Mouse (Mus musculus) stomach, postnatal 0 days (tissue): ENCODE data around the gene Med22. TPM values are rescaled to one million over a fixed set of nuclear protein-coding genes. Genes with fewer than 3 reads are reported as not detected.

ENCODE experiments used
- ATAC-seq: fragments of 200-750 bp; cut with Nextera tagmentation; 2 replicates; pipeline ENCODE4 v1.8.0; 2017; ENCODE audit not compliant: low FRiP score, low TSS enrichment
- DNase-seq: peaks from one replicate; pipeline ENCODE4 v3.0.0-alpha.2; 2016; ENCODE audit warnings: low spot score
- H3K27ac ChIP-seq: fragments of 300-500 bp; sonication (generic); replicated peaks from 2 replicates; pipeline ENCODE4 v1.5.1; 2014; ENCODE audit warnings: mild to moderate bottlenecking, control low read depth
- H3K27me3 ChIP-seq: fragments of 300-500 bp; sonication (generic); 2 replicates; pipeline ENCODE4 v1.6.1; 2014; ENCODE audit warnings: low read length; ENCODE audit not compliant: control insufficient read depth, insufficient read depth
- H3K36me3 ChIP-seq: fragments of 300-500 bp; sonication (generic); 2 replicates; pipeline ENCODE4 v1.6.1; 2014; ENCODE audit warnings: low read length, mixed read lengths; ENCODE audit not compliant: control insufficient read depth, insufficient read depth
- H3K4me1 ChIP-seq: fragments of 300-500 bp; sonication (generic); replicated peaks from 2 replicates; pipeline ENCODE4 v1.6.1; 2014; ENCODE audit warnings: antibody characterized with exemption; ENCODE audit not compliant: control insufficient read depth, insufficient read depth
- H3K4me2 ChIP-seq: fragments of 300-500 bp; sonication (generic); replicated peaks from 2 replicates; pipeline ENCODE4 v1.6.1; 2014; ENCODE audit warnings: low read depth, mild to moderate bottlenecking, control low read depth, moderate library complexity
- H3K4me3 ChIP-seq: fragments of 300-500 bp; sonication (generic); 2 replicates; pipeline ENCODE4 v1.5.1; 2014; ENCODE audit warnings: low read depth, low read length, control low read depth
- H3K9ac ChIP-seq: fragments of 300-500 bp; sonication (generic); 2 replicates; pipeline ENCODE4 v1.6.1; 2014; ENCODE audit warnings: mild to moderate bottlenecking, low read length, control low read depth, mixed read lengths
- H3K9me3 ChIP-seq: fragments of 300-500 bp; sonication (generic); 2 replicates; pipeline ENCODE4 v1.6.1; 2016; ENCODE audit warnings: low read length; ENCODE audit not compliant: control insufficient read depth
- CTCF ChIP-seq: IDR thresholded peaks from 2 replicates; pipeline ENCODE4 v1.5.1; 2016; ENCODE audit warnings: antibody characterized with exemption, low read depth, mild to moderate bottlenecking, moderate library complexity
- EP300 ChIP-seq: optimal IDR thresholded peaks from 2 replicates; pipeline ENCODE3; 2016; ENCODE audit warnings: antibody characterized with exemption
- WGBS: fragments of 180-500 bp; shearing (Covaris S2); extraction: QIAGEN DNeasy Blood & Tissue Kit; methylation state at CpG from one replicate; pipeline ENCODE4 v1.1.7; 2014; 5-methylcytosine and 5-hydroxymethylcytosine counted together
- polyA plus RNA-seq: library from polyadenylated mRNA; unstranded; fragments of >200 nt; fragmentation: Nextera tagmentation; extraction: Ambion mirVana; gene quantifications from 2 replicates; pipeline ENCODE4 v1.2.1, GENCODE M21; 2015

Gene Med22
- polyA plus RNA-seq, 1 experiment from 2014 or later: 22.5 TPM

DNA sequence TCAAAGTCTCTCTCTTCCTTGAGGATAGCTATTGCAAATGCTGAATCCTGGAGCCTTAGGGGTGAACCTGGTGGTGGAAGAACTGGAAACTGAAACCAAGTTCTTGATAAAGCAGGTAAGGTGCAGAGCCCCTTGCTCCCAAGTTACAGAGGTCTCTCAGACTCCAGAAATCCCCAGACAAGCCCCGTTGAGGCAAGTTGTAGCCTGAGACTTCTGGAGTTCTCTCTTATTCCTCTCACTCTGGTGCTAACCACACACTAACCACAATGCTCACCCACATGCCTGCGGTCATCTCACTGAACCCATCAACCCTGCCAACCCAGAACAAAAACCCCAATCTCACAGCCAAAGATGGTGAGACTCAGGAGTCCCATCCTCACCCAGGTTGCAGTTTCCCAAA is 24.8 kb upstream of the Med22 start:
- ATAC-seq (no peak), DNase-seq (no peak)
- Histone ChIP-seq H3K4me2 (no peak overlapping the region), H3K9me3 (no peaks in the 10 kb centered on the region), H3K4me3 (no peak overlapping the region), H3K27me3 (no peaks in the 10 kb centered on the region), H3K4me1 (peaks cover 9% of the 10 kb centered on the region; the same call in 1 of the 2 replicates), H3K27ac (no peak overlapping the region), H3K36me3 (0 out of 2 replicates have a peak, but pooled peaks cover 2% of the 10 kb centered on the region), H3K9ac (no peak overlapping the region)
- TF ChIP-seq CTCF: no peak
- no peak for TF ChIP-seq EP300
- WGBS: 98% methylated on average over 2 of the region's 2 CpGs

- WGBS: 1% methylated on average over 44 of the region's 70 CpGs
Measured at GRCm38 (mm10) chr2:26933304-26934055, 23.0 kb upstream of the Med22 start, which contains the start of the genes Surf4 and Stkld1. Gene Surf4 (minus strand): TSS chr2:26933928. Gene Stkld1 (plus strand): TSS chr2:26934047.

DNA sequence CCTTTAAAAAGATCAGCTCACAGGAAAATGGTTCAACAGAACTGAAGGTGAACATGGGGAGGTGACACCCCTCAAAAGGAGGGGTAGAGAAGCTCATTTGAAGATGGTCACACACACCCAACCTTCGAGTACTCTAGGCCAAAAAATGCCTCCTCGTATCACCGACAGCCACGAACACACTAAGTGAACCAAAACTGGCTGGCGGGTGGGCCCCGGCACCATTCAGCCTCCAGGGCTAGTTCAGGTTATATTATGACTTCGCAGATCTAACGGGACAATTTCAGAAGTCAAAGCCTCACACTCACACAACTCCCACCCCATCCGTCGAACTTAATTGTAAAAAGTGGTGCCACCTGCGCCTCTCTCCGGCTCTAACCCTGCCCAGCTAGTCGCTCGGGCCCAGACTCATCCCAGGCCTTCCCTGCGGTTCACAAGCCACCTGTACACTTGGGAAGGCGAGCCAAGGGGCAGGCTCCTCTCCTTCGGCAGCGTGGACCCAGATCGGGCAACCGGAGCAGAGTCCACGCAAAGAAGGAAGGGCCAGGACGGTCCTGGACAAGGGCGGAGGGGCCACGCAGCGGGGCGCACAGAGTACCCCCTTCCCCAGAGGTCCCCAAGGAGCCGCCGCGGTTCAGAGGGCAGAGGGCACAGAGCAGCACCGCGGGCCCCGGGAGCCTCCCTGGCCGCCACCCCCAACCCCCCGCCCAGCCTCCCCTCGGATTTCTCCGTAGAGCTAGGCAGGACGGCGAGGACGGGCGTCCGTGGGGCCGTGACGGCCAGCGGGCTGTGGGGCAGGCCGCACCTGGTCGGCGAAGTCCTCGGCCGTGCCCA is 22.2 kb upstream of the Med22 start:
- no peaks in the 10 kb centered on the region for H3K27me3 ChIP-seq
- no peak for ATAC-seq

More at GRCm38 (mm10) chr2:26933304-26934055, 23.0 kb upstream of the Med22 start, which contains the start of the genes Surf4 and Stkld1:
- Histone ChIP-seq H3K4me3 (peak within 1 kb of the TSS; percentile 93), H3K4me1 (peaks cover 9% of the 10 kb centered on the region; the same call in 1 of the 2 replicates), H3K36me3 (0 out of 2 replicates have a peak, but pooled peaks cover 2% of the 10 kb centered on the region), H3K27ac (peak within 1 kb of the TSS; percentile 97), H3K9ac (peak within 1 kb of the TSS; percentile 100), H3K9me3 (no peaks in the 10 kb centered on the region), H3K27me3 (no peaks in the 10 kb centered on the region), H3K4me2 (peak within 1 kb of the TSS; percentile 74)
- ATAC-seq (peak; percentile 96), DNase-seq (peak; percentile 99)
- TF ChIP-seq EP300 (no peak), CTCF (peak; percentile 3; the same call in 1 of the 2 replicates)

DNA sequence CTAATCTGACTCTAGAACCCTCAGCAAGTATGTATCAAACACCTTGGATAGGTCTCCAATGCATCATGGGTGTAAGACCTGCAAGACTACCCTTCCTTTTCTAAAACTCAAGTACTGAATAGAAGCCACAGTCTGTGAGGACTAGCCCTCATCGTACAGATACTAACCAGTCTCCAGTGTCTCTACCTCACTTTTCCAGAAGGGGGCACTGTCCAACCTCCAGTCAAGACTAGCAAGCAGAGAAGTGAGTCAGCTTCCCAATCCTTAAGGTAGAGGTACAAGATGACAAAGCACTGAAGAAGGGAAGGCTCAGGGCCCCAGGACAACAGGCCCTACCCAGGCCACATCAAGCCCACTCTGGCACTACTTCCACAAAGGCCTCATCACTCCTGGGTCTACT is 19.9 kb upstream of the Med22 start:
- peaks cover 9% of the 10 kb centered on the region; the same call in 1 of the 2 replicates for H3K4me1 ChIP-seq
- H3K4me3 ChIP-seq: no peak overlapping the region
- ATAC-seq (no peak), DNase-seq (peak; percentile 69)
- no peak overlapping the region for H3K4me2 ChIP-seq
- H3K9ac ChIP-seq: 0 out of 2 replicates have a peak overlapping the region, but pooled peaks have one; percentile 13
- peaks cover 13% of the 10 kb centered on the region for H3K36me3 ChIP-seq
- H3K27me3 ChIP-seq: no peaks in the 10 kb centered on the region
- TF ChIP-seq CTCF (peak; percentile 86), EP300 (no peak)
- 30% methylated on average over 1 of the region's 1 CpGs for WGBS
- no peak overlapping the region for H3K27ac ChIP-seq
- H3K9me3 ChIP-seq: no peaks in the 10 kb centered on the region

More for the DNA sequence above, 22.2 kb upstream of the Med22 start:
- H3K27ac ChIP-seq: peak overlapping the region; percentile 97
- peak; percentile 52 for DNase-seq
- WGBS: under 1% methylated on average over 32 of the region's 49 CpGs
- peaks cover 9% of the 10 kb centered on the region; the same call in 1 of the 2 replicates for H3K4me1 ChIP-seq
- H3K9ac ChIP-seq: peak overlapping the region; percentile 100
- 0 out of 2 replicates have a peak, but pooled peaks cover 2% of the 10 kb centered on the region for H3K36me3 ChIP-seq
- H3K9me3 ChIP-seq: no peaks in the 10 kb centered on the region
- H3K4me3 ChIP-seq: peak overlapping the region; percentile 93
- TF ChIP-seq EP300: no peak
- no peak for TF ChIP-seq CTCF
- peak overlapping the region; percentile 74 for H3K4me2 ChIP-seq

- H3K9ac ChIP-seq: no peak overlapping the region; the same call in 1 of the 2 replicates
- TF ChIP-seq EP300 (no peak), CTCF (no peak)
- no peak for DNase-seq
- no peaks in the 10 kb centered on the region for H3K9me3 ChIP-seq
- no peaks in the 10 kb centered on the region for H3K27me3 ChIP-seq
- no peak; the same call in 1 of the 2 replicates for ATAC-seq
- 77% methylated on average over 6 of the region's 6 CpGs for WGBS
- H3K4me3 ChIP-seq: no peak overlapping the region
- H3K4me2 ChIP-seq: no peak overlapping the region
- H3K4me1 ChIP-seq: peaks cover 9% of the 10 kb centered on the region; the same call in 1 of the 2 replicates
- H3K36me3 ChIP-seq: peaks cover 32% of the 10 kb centered on the region
- H3K27ac ChIP-seq: no peak overlapping the region
Measured at GRCm38 (mm10) chr2:26927745-26928476, 17.4 kb upstream of the Med22 start.
